Mouse (Mus musculus) cerebellum, adult 9-11 months (tissue): ENCODE data around the gene Olfr10.
"Not testable (repeated sequence)": the region's sequence is repeated elsewhere in the genome, so short reads cannot be mapped to it uniquely, and the experiment has no call there.

Source experiments
- DNase-seq: peaks from one replicate; pipeline ENCODE4 v3.0.0; 2022

Gene Olfr10

GRCm38 (mm10) chr11:49304441-49304840 lies at the start of gene Olfr10:
Gene Olfr10 (plus strand): TSS chr11:49304741.
- DNase-seq = no peak

- DNase-seq = no peak
Measured at GRCm38 (mm10) chr11:49259296-49259695, 45.2 kb upstream of the Olfr10 start.

DNA sequence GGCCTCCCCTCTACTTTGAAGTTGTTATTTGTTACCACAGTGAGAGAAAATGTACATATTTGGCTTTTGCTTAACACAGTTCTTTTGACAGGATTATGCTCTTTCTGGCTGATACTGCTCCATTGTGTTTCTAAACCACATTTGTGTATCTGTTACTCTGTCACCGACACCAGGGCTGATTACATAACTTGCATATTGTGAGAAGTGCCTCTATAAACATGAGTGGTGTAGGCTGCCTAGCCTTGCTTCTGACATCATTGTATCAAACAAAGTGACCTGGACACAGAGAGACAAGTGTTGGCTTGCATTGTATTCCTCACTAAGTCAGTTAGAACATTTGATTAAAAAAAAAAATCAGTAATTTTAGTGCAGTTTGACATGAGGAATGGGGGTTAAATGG lies 44.7 kb upstream of the Olfr10 start:
- DNase-seq = no peak

DNA sequence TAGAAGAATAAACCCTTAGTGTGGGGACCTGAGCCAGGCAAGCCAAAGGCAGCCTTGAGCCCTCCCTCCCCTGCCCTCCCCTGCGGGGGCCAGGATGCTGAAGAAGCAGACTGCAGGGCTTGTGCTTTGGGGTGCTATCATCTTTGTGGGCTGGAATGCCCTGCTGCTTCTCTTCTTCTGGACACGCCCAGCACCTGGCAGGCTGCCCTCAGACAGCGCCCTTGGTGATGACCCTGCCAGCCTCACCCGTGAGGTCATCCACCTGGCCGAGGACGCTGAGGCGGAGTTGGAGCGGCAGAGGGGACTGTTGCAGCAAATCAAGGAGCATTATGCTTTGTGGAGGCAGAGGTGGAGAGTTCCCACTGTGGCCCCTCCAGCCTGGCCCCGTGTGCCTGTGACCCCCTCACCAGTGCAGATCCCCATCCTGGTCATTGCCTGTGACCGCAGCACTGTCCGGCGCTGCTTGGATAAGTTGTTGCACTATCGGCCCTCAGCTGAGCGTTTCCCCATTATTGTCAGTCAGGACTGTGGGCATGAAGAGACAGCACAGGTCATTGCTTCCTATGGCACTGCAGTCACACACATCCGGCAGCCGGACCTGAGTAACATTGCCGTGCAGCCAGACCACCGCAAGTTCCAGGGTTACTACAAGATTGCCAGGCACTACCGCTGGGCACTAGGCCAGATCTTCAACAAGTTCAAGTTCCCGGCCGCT lies 43.8 kb upstream of the Olfr10 start:
- no peak for DNase-seq

DNA sequence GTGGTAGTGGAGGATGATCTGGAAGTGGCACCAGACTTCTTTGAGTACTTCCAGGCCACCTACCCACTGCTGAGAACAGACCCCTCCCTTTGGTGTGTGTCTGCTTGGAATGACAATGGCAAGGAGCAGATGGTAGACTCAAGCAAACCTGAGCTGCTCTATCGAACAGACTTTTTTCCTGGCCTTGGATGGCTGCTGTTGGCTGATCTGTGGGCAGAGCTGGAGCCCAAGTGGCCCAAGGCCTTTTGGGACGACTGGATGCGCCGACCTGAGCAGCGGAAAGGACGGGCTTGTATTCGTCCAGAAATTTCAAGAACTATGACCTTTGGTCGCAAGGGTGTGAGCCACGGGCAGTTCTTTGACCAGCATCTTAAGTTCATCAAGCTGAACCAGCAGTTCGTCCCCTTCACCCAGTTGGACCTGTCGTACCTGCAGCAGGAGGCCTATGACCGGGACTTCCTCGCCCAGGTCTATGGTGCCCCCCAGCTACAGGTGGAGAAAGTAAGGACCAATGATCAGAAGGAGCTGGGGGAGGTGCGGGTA lies 43.2 kb upstream of the Olfr10 start:
- DNase-seq = no peak

GRCm38 (mm10) chr11:49262286-49262685 lies 42.3 kb upstream of the Olfr10 start:
- no peak for DNase-seq

DNA sequence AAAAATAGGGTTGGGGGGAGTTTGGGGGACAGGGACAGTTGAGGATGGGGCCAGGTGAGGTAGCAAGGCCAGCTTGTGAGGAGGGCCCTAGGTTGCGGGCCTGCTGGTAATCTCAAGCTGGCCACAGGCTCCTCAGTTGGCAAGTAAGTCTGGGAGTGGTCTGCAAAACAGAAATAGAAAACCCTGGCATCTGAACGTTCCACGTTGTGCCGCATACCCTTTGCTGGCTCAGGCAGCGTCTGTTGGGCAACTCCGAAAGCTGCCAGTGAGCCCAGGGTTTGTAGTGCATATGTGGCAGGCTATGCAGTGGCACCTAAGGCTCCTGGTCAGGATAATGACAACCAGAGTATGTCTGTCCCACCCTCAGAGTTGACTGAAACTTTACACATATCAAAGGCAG lies 41.4 kb upstream of the Olfr10 start:
- DNase-seq = no peak

DNA sequence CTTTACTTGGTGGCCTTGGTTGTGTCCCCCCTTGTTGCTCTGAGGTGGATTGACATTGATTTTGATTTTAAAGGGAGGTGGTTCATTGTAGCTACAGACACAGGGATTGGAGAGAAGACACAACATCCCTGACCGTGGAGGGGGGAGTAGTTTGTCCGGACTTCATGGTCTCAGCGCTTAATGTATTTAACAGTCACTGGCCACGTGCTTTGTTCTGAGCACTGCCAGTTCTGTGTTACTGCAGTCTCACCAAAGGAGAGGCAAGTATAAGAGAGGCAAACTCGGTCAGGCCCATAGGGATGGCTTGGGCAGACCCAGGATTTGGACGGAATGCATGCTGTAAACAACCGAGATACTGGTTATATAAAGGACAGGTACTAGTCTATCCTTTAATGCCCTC lies 40.5 kb upstream of the Olfr10 start:
- no peak for DNase-seq

DNA sequence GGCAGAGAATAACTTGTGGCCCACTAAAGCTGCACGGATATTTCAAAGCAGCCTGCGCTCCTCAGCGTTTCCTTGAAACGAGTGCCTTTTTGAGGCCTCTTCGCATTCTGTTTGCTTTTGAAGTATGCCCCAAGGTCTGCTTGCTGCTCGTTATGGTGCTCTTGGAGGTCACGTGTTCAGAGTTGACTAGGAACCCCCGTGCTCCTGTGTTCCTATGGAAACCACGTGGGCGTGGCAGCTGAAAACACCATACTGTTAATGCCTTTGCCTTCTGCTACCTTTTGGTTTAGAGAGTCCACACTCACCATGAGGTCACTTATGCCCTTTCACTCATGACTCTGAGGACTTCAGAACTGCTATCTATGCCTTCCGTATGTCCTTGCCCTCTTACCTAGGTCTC lies 39.9 kb upstream of the Olfr10 start:
- DNase-seq = no peak

DNA sequence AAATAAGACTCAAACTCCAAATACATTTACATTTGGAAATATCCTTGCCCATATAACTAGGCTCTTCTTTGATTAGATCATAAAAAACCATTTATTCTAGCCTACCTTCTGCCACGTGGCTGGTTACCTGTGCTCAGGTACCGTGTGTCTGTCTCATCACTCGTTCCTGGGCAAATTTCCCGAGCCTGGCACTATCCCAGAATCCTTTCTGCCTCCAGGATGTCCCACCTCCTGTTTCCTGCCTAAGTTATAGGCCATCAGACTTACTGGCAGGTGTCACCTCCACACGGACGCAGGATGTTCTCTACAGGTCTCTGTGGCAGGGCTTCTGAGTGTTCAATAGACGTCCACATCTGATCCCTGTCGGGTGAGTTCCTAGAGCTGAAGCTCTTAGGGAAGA lies 39.4 kb upstream of the Olfr10 start:
- no peak for DNase-seq

GRCm38 (mm10) chr11:49266671-49267070 lies 37.9 kb upstream of the Olfr10 start:
- DNase-seq = no peak

DNA sequence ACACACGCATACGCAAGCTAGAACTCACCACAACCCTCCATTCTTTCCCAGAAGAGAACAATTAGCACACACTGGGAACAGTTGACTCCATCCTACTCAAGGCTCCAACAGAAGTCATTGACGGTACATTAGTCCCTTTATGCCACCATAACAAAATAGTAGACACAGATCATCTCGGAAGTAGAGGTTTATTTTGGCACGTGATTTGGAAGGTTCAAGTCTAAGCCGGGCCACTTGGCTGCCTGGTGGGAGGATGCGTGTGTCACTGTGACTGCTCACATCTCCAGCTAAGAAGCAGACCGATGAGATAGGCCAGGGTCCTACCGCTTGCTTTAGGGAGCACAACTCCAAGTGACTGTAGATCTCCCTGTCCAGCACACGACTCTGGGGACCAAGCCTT lies 37.2 kb upstream of the Olfr10 start:
- no peak for DNase-seq

DNA sequence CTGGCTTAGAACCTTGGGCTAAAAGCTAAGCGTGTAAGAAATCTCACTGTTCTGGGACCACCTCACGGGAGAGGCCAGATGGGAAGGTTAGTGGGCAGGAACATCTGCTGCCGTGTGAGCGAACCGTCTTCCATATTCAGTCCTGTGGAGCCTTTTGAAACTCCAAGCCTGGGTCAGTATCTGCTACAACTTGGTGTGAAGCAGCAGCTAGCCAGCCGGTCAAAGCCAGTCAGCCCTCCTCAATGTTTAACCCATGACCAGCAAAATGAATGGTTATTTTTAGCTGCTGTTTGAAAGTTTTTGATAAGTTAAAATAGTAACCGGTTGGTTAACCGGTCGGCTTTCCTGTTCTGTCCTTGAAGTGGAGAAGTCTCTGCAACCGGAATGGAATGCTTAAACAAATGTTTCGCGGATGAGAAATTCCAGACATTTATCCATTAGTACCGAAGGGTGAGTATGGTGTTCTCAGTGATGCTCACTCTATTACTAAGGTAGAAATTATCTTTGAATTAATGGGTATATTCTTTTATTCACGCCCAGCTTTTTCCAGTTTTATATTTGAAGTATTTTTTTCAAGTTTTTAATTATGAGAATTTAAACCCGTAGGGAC lies 36.5 kb upstream of the Olfr10 start:
- no peak for DNase-seq

DNA sequence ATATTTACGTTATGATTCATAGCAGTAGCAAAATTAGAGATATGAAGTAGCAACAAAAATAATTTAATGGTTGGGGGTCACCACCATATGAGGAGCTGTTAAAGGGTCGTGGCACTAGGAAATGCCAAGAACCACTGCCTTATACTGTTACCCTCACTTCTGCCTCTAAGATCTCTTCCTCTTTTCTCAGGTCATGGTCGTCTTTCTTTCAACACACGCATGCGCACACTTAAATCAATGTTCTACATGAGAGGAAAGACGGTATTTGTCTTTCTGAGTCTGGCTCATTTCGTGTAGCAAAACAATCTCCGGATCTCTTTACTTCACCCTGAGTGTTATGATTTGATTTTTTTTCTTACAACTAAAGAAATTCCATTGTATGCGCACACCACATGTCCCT lies 34.8 kb upstream of the Olfr10 start:
- DNase-seq = no peak

- DNase-seq = no peak
Measured at GRCm38 (mm10) chr11:49270368-49270767, 34.2 kb upstream of the Olfr10 start.

GRCm38 (mm10) chr11:49271334-49271733 lies 33.2 kb upstream of the Olfr10 start:
- DNase-seq = no peak

GRCm38 (mm10) chr11:49273834-49274519 lies 30.6 kb upstream of the Olfr10 start:
- DNase-seq = no peak

DNA sequence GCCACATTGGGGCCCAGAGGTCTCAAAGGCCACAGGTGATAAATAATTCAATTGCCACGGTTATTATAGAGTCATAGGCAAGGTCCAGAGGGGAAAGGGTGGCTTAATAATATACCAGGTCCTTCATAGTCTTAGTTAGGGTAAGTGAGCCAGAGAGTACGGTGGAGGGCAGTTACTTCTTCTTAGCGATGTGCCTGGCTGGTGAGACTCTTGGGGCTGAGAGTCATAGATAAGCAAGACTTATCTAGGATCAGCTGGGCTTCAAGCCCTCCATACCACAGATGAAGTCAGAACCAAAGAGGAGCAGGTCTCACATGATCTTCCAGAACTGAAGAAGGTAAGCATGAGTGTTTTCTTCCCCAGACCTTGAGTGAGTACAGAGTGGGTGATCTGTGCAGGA lies 26.3 kb upstream of the Olfr10 start, which contains the start of gene Olfr1393:
Gene Olfr1393, plus strand, starts transcription at position 83 of the 400 bp plus-strand sequence.
- no peak for DNase-seq

GRCm38 (mm10) chr11:49284982-49285381 lies 19.6 kb upstream of the Olfr10 start, which contains the start of gene Olfr1392:
Gene Olfr1392 (plus strand): TSS chr11:49285282.
- DNase-seq = not testable (repeated sequence)

- DNase-seq = no peak
Measured at GRCm38 (mm10) chr11:49287251-49287650, 17.3 kb upstream of the Olfr10 start.

- no peak for DNase-seq
Measured at GRCm38 (mm10) chr11:49292777-49293176, 11.8 kb upstream of the Olfr10 start.

- not testable (repeated sequence) for DNase-seq
Measured at GRCm38 (mm10) chr11:49308547-49308946, 4.0 kb downstream of the Olfr10 start.

GRCm38 (mm10) chr11:49322442-49322841 lies 17.9 kb downstream of the Olfr10 start, which contains the start of gene Olfr1391:
Gene Olfr1391 (plus strand): TSS chr11:49322742.
- DNase-seq = no peak

DNA sequence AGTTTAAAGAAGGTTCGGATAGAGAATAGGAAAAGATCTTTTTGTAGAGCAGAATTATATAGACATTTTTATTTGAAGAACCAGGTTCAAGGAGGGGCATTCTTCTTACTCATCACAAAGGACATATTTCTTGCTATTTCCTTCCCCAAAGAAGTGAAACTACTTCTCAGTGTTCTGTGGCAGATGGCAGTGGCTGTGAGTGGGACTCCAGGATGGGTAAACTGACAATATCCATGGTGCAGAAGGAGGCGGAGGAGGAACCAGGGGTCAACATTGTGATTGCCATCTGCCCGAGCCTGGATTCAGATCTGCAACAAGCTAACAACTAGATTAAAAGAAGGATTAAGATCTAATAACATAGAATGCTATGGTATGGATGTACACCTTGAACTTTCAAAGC lies 22.2 kb downstream of the Olfr10 start:
- DNase-seq = no peak
